Mouse (Mus musculus) Patski (cell line): ENCODE measurements around the gene Nlrp9c. TPM values are rescaled to one million over a fixed set of nuclear protein-coding genes. Genes with fewer than 3 reads are reported as not detected.
"Not testable (repeated sequence)": the region's sequence is repeated elsewhere in the genome, so short reads cannot be mapped to it uniquely, and the experiment has no call there.

Experiments
- ATAC-seq: fragments of 100-300 bp; one replicate; pipeline ENCODE4 v1.8.0; 2021
- CTCF ChIA-PET: fragments of 350-600 bp; sonication (Branson Sonifier 250); formaldehyde crosslinking; loops from one replicate; lab custom pipeline; 2022; ENCODE audit warnings: inconsistent platforms; lab: Charles Lee
- POLR2A ChIA-PET: fragments of 350-600 bp; sonication (Branson Sonifier 250); formaldehyde crosslinking; loops from one replicate; lab custom pipeline; 2022; ENCODE audit warnings: antibody characterized with exemption, inconsistent platforms; lab: Charles Lee
- DNase-seq: peaks from one replicate; pipeline ENCODE4 v3.0.0-alpha.2; 2011; ENCODE audit warnings: low read depth, low spot score
- H3K27me3 ChIP-seq: fragments of 371-371 bp; one replicate; pipeline ENCODE4 v1.5.1; 2021
- CTCF ChIP-seq: fragments of 100-300 bp; IDR thresholded peaks from one replicate; pipeline ENCODE4 v1.5.1; 2021
- in situ Hi-C: fragments of 300-500 bp; cut with MboI; formaldehyde crosslinking; loops from 3 replicates; pipeline ENCODE4 v1.11.1; 2018; ENCODE audit warnings: low pct_unique_long_range_greater_than_20kb, mixed read lengths
- polyA plus RNA-seq: library from polyadenylated mRNA; unstranded; gene quantifications from one replicate; pipeline ENCODE4 v1.2.3, GENCODE M21; 2021

Gene Nlrp9c
- polyA plus RNA-seq: not detected

GRCm38 (mm10) chr7:26403600-26403999 lies at the start of gene Nlrp9c:
Nlrp9c (minus strand) TSS chr7:26403700.
- DNase-seq, H3K27me3 ChIP-seq, ATAC-seq, POLR2A ChIA-PET, CTCF ChIA-PET: not testable (repeated sequence)
- in situ Hi-C loops: loop anchor here (10.0 kb wide), 1 partner anchor 131 kb away; the partner anchor contains the start of gene Nlrp9a

GRCm38 (mm10) chr7:26434813-26435212 lies 31.3 kb upstream of the Nlrp9c start, which contains the start of gene Nlrp4a:
Nlrp4a (plus strand) TSS chr7:26435113.
- in situ Hi-C loops: no loop called here
- ATAC-seq: no peak
- CTCF ChIA-PET: no interaction called here
- POLR2A ChIA-PET: no interaction called here
- DNase-seq: no peak
- TF ChIP-seq CTCF: no peak
- H3K27me3 ChIP-seq: no peaks in the 10 kb centered on the region

- CTCF ChIA-PET, DNase-seq, in situ Hi-C loops, ATAC-seq, H3K27me3 ChIP-seq, POLR2A ChIA-PET: not testable (repeated sequence)
Measured at GRCm38 (mm10) chr7:26391811-26392210, 11.7 kb downstream of the Nlrp9c start.

GRCm38 (mm10) chr7:26391137-26391536 lies 12.4 kb downstream of the Nlrp9c start:
- H3K27me3 ChIP-seq, POLR2A ChIA-PET: not testable (repeated sequence)

GRCm38 (mm10) chr7:26386691-26387090 lies 16.8 kb downstream of the Nlrp9c start:
- H3K27me3 ChIP-seq, ATAC-seq, DNase-seq, CTCF ChIA-PET, POLR2A ChIA-PET, in situ Hi-C loops: not testable (repeated sequence)

More at GRCm38 (mm10) chr7:26391137-26391536, 12.4 kb downstream of the Nlrp9c start:
- CTCF ChIA-PET, ATAC-seq, DNase-seq, in situ Hi-C loops: not testable (repeated sequence)

GRCm38 (mm10) chr7:26380807-26381206 lies 22.7 kb downstream of the Nlrp9c start:
- POLR2A ChIA-PET: no interaction called here
- DNase-seq: no peak
- CTCF ChIA-PET: no interaction called here
- ATAC-seq: no peak
- in situ Hi-C loops: no loop called here
- no peaks in the 10 kb centered on the region for H3K27me3 ChIP-seq
- TF ChIP-seq CTCF: no peak

- DNase-seq, ATAC-seq, H3K27me3 ChIP-seq, CTCF ChIA-PET, POLR2A ChIA-PET: not testable (repeated sequence)
- in situ Hi-C loops: loop anchor here (10.0 kb wide), 1 partner anchor 192 kb away; no protein-coding TSS in a partner anchor
Measured at GRCm38 (mm10) chr7:26373221-26373620, 30.3 kb downstream of the Nlrp9c start.

- CTCF ChIA-PET, in situ Hi-C loops, H3K27me3 ChIP-seq: not testable (repeated sequence)
Measured at GRCm38 (mm10) chr7:26356719-26357118, 46.8 kb downstream of the Nlrp9c start.

GRCm38 (mm10) chr7:26352258-26352657 lies 51.2 kb downstream of the Nlrp9c start:
- ATAC-seq, H3K27me3 ChIP-seq, in situ Hi-C loops, POLR2A ChIA-PET, DNase-seq, CTCF ChIA-PET: not testable (repeated sequence)

More at GRCm38 (mm10) chr7:26356719-26357118, 46.8 kb downstream of the Nlrp9c start:
- POLR2A ChIA-PET, DNase-seq, ATAC-seq: not testable (repeated sequence)

- DNase-seq, POLR2A ChIA-PET, ATAC-seq, in situ Hi-C loops, H3K27me3 ChIP-seq, CTCF ChIA-PET: not testable (repeated sequence)
Measured at GRCm38 (mm10) chr7:26350177-26350576, 53.3 kb downstream of the Nlrp9c start.

- POLR2A ChIA-PET, ATAC-seq, H3K27me3 ChIP-seq, CTCF ChIA-PET, DNase-seq: not testable (repeated sequence)
- in situ Hi-C loops: loop anchor here (25.0 kb wide), 1 partner anchor 492 kb away; the partner anchor contains the start of gene Cyp2g1
Measured at GRCm38 (mm10) chr7:26320361-26320760, 83.1 kb downstream of the Nlrp9c start.

GRCm38 (mm10) chr7:26315809-26316208 lies 87.7 kb downstream of the Nlrp9c start:
- CTCF ChIA-PET: interaction anchor here (0.7 kb wide), 1 partner anchor 16 kb away, joined by 3 read pairs; no protein-coding TSS in a partner anchor
- in situ Hi-C loops: loop anchor here (25.0 kb wide), 1 partner anchor 496 kb away; the partner anchor contains the start of gene Cyp2g1
- ATAC-seq, H3K27me3 ChIP-seq, DNase-seq, POLR2A ChIA-PET: not testable (repeated sequence)

GRCm38 (mm10) chr7:26315194-26315593 lies 88.3 kb downstream of the Nlrp9c start:
- POLR2A ChIA-PET, ATAC-seq, DNase-seq, H3K27me3 ChIP-seq: not testable (repeated sequence)
- CTCF ChIA-PET: interaction anchor here (0.7 kb wide), 1 partner anchor 15 kb away, joined by 3 read pairs; no protein-coding TSS in a partner anchor
- in situ Hi-C loops: loop anchor here (25.0 kb wide), 1 partner anchor 497 kb away; the partner anchor contains the start of gene Cyp2g1

GRCm38 (mm10) chr7:26311786-26312185 lies 91.7 kb downstream of the Nlrp9c start:
- H3K27me3 ChIP-seq, DNase-seq, ATAC-seq, POLR2A ChIA-PET, CTCF ChIA-PET: not testable (repeated sequence)
- in situ Hi-C loops: loop anchor here (25.0 kb wide), 1 partner anchor 501 kb away; the partner anchor contains the start of gene Cyp2g1

GRCm38 (mm10) chr7:26306926-26307325 lies 96.6 kb downstream of the Nlrp9c start, which contains the start of gene Cyp2a4:
Cyp2a4 (plus strand) TSS chr7:26307169.
- CTCF ChIA-PET, ATAC-seq, POLR2A ChIA-PET, H3K27me3 ChIP-seq, DNase-seq: not testable (repeated sequence)
- in situ Hi-C loops: loop anchor here (25.0 kb wide), 1 partner anchor 505 kb away; the partner anchor contains the start of gene Cyp2g1
